13 mouse cellular contexts compared by ENCODE assay signal in the genomic region with DNA sequence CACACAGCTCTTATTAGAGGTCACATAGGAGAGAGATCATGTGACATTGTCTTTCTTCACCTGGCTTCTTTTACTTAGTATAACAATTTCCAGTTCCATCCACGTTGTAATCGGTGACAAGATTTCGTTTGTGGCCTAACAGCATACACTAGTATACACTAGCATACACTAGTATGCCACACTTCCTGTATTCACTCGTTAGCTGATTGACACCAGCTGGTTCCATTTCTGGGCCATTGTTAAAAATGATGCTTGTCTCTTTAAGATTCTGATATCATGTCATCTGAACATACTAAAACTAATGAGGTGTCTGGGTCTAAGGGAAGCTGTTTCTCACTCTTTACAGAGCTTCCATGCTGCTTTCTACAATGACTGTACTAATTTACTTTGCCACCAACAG.
"Had no signal": no experiment of that assay in that cellular context is flagged by ENCODE, and none has a peak within 500 bp of the region (broad histone marks: within the 10 kb centered on the region; RNA-seq: fewer than 3 reads in every experiment).

No protein-coding gene starts in this region.

- H3K27ac ChIP-seq: left cerebral cortex, adult 2 months; limb, embryonic 10.5 days; macrophage; midbrain, embryonic 12.5 days; neural tube, embryonic 12.5 days; stomach, postnatal 0 days had no signal

- H3K27me3 ChIP-seq: megakaryocyte, embryonic 14.5 days; midbrain, embryonic 12.5 days; neural tube, embryonic 12.5 days had no signal

- DNase-seq: kidney, adult 8-10 months; kidney, postnatal 25 days; thymus, postnatal 4 days had no signal

- H3K36me3 ChIP-seq: limb, embryonic 10.5 days; midbrain, embryonic 12.5 days; neural tube, embryonic 12.5 days had no signal

- H3K9me3 ChIP-seq: limb, embryonic 10.5 days; midbrain, embryonic 12.5 days; neural tube, embryonic 12.5 days had no signal

- H3K4me1 ChIP-seq: megakaryocyte, embryonic 14.5 days; midbrain, embryonic 12.5 days; neural tube, embryonic 12.5 days had no signal

- H3K4me2 ChIP-seq: midbrain, embryonic 12.5 days; neural tube, embryonic 12.5 days had no signal

- H3K4me3 ChIP-seq: left cerebral cortex, adult 2 months; limb, embryonic 10.5 days; megakaryocyte, embryonic 14.5 days; midbrain, embryonic 12.5 days; neural tube, embryonic 12.5 days had no signal

- ATAC-seq: hindbrain, embryonic 16.5 days; inflammation-experienced regulatory T-cells, adult 6 months; intestine, postnatal 0 days had no signal

- H3K9ac ChIP-seq: midbrain, embryonic 12.5 days; neural tube, embryonic 12.5 days had no signal
